Mouse (Mus musculus) cerebellum, postnatal 4 days (tissue): ENCODE results near the gene Gm5127.

Experiments
- DNase-seq, 2 experiments: peaks; one replicate each; pipeline ENCODE4 v3.0.0; 2022; ENCODE audit warnings: low spot score in 2 of 2, mixed read lengths in 1 of 2

The Gm5127 gene

GRCm38 (mm10) chrX:106582886-106583285 lies at the start of gene Gm5127:
Gm5127 (plus strand) TSS chrX:106583186.
- DNase-seq = no peak

GRCm38 (mm10) chrX:106536359-106536758 lies 46.6 kb upstream of the Gm5127 start:
- DNase-seq = no peak

DNA sequence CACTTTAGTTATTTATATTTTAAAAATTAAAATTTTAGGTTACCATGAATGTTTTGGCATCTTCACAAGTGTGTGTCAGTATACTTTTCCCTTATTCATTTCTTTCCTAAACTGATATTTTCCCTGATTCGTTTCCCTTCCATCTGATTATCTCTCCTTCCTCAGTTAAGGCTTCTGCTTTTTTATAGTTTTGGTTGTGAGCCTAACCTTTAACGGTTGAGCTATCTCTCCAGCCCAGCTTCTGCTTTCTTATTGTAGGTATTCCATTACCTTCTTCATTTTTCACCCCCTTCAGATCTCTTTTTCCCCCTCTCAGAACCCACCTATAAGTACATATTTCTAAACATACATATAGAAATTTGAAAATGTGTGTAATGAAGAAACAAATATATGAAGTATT lies 27.5 kb upstream of the Gm5127 start:
- no peak for DNase-seq

- no peak for DNase-seq
Measured at GRCm38 (mm10) chrX:106578966-106579365, 4.0 kb upstream of the Gm5127 start.

DNA sequence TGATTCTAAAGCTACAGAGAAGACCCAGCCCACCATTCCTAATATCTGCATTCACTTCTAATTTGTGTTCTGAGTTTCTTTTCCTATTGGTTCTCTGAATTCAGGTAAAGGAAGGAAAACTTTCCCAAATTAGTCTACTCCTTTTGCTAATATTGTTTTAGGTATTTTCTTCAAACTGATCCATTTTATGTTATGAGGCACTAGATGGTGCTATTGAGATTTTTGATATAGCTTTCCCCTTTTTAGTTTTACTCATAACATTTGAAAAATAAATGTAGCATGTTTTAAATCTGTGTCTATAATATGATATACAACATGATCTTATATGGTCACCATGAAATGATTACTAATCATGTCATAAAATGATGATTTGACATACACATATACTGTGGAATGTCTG lies 2.6 kb upstream of the Gm5127 start:
- no peak for DNase-seq

DNA sequence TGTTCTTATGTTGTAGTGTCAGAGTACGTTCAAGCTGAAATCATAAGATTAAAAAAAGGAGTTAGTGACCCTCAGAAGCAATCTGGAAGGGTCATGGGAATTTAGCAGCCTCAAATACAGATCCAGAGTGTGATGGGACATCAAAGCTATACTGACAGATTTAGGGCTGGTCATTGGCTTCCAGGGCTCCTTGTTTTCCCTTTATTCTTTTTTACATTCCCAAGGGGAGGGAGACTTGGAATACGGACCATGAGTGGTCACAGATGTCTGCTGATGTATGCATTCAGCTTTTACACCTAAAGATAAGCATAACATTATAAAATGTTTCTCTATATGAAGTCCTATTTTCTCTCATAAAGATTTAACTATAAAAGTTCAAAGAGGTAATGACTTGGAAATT lies 789 bp upstream of the Gm5127 start:
- DNase-seq = no peak

DNA sequence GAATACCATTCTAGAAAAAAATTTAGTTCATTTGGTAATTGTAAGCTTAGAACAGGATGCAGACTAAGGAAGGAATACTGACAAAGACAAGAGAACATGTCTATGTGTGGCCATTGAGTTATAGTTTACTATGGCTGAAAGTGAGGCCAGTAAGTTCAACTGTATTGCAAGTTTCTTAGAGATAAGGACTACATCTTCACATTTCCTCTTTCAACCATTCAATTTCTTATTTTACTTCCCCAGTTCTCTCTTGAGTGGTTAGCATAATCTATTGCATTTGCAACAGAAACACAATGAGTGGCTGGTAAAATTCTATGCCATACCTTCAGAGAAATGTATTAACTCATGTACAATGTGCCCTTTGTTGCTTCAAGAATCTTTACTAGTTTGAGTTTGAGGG lies 10.9 kb downstream of the Gm5127 start:
- DNase-seq = no peak

GRCm38 (mm10) chrX:106595904-106596303 lies 12.9 kb downstream of the Gm5127 start:
- no peak for DNase-seq

GRCm38 (mm10) chrX:106602574-106603258 lies 19.7 kb downstream of the Gm5127 start:
- no peak for DNase-seq

GRCm38 (mm10) chrX:106603386-106603785 lies 20.4 kb downstream of the Gm5127 start, which contains the start of gene Cysltr1:
Cysltr1 (minus strand) TSS chrX:106603679.
- no peak for DNase-seq

DNA sequence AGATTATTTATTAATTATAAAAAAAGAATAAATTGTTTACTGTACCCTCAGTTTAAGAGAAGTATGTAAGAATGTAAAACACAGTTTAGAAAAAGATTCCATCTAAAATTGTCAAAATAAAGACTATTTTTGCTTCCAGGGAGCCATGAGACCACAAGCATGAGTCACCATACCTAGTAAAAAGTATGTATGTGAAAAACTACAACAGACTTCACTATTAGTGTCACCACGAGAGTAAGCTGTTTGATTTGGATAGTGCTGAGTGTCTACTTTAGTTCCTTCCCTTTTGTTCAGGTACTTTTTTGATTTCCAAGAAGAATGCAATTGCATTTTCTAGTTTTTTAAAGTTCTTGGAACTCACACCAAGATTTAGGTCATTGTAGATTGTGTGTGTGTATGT lies 39.5 kb downstream of the Gm5127 start:
- no peak for DNase-seq

- DNase-seq = no peak
Measured at GRCm38 (mm10) chrX:106623667-106624066, 40.7 kb downstream of the Gm5127 start.

DNA sequence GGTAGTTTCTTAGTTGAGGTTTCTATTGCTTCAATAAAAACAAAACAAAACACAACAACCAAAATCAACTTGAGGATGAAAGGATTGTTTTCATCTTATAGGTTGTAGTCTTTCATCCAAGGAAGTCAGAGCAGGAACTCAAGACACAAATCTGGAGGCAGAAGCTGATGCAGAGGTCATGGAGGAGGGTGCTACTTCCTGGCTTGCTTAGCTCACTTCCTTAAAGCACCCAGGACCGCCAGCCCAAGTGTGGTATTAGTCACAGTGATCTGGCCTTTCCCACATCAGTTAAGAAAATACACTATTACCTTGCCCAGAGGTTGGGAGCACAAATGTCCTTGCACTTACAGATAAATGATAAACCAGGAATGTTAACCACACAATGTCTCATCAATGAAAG lies 45.5 kb downstream of the Gm5127 start:
- DNase-seq = no peak

DNA sequence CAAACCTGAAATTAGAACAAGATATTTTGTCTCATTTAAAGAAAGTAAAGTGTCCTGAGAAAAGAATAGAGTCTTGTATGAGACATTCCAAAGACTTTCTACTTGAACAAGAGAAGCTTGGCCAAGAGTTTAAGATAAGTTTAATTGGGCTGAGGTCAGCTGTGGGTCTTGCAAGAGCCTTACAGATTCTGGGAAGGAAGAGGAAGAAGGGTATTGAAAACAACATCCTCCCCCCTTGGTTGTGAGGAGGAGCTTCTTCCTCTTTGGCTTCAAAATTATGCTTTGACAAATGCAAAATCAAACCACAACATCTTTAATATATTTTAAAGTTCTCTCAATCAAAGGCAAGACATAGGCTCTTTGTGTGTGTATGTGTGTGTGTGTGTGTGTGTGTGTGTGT lies 50.6 kb downstream of the Gm5127 start:
- no peak for DNase-seq

- no peak for DNase-seq
Measured at GRCm38 (mm10) chrX:106634799-106635541, 52.0 kb downstream of the Gm5127 start.

DNA sequence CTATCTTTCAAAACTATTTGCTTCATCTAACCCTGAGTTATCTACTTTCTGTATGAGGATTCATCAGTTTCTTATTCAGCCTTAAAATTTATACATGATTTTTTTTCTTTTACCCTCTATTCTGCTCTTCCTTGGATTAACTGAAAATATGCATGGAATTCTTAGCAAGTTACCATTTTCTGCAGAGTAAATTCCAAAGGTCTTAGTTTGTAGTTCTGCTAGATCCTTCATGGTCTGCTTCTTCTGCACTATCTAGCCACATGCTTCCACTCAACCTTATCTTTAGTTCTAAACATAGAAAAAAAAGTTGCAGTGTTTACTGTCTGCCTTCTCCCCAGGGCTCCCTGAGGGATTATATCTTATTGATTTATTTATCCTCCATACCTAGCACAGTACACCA lies 79.1 kb downstream of the Gm5127 start:
- no peak for DNase-seq

DNA sequence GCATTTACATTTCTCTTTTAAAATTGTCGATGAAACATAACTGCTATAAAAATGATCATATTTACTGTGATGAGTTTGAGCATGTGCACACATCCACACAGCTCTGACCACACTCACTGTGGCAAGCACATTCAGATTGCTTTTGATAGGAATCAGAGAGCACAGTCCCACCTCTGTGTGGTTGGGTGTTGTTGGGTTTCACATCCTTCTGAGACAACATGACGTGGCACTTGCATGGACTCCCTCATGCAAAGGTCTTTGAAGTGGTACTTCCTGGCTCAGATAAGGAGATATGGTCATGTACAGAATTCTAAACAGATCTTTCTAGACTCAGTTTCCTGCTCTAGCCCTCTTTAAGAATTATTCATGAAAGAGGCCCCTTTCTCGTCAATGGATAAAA lies 121.6 kb downstream of the Gm5127 start:
- no peak for DNase-seq

DNA sequence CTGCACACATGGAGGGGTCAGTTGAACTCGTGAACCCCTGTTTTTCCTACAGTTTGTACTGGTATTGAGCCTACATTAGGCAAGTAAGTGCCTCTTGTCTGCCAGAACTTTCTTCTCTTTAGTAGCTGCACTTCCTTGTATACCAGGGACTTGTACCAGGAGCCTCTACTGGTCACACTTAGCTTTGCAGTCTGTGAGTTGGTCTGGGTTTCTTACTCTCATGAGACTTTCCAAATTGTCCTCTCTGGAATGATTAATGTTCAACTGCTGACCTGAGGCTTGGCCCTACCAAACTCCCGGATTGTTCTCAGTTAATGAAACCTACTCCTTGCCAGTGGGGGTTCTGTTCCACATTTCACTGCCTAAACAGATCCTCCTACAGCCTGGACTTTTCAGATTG lies 134.2 kb downstream of the Gm5127 start:
- DNase-seq = no peak

DNA sequence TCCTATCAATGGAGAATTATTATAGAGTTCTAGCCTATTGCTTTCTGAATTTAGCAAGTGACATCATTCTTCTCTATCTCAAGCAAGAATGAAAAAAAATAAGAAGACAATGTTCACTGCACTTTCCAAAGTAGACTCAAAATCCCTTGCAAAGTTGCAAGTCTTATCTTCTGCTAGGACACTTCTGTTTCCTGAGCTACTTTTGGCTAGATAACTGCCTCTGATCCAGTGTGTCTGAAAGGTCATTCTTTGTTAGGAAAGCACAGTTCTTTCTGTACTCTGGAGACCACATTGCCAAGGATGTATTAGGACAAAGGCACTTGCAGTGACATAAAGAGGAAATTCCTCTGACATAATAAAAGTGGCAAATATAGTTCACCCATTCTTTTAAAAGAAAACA lies 159.3 kb downstream of the Gm5127 start:
- DNase-seq = no peak

DNA sequence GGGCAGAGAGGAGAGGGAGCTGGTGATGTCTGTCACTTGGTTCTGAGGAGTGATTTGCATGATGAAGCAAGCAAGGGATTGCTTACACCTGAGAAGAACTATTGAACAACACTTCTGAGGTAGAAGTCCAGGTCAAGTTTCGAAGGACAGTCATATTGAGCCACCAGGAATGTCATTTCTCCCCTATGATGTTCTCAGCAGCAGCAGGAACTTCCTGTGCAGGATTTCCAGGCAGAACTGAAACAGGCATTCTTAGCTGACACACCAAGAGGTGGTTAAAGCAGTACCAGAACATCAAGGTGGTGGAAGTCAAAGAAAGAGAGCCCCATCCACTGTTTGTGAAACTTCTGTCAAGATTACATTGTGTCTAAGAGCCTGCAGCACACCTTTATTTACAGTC lies 172.3 kb downstream of the Gm5127 start:
- no peak for DNase-seq
